Mouse (Mus musculus) thymus, postnatal 25 days (tissue): ENCODE data around the gene Ntsr1.

Experiments used
- DNase-seq: peaks from one replicate; pipeline ENCODE4 v3.0.0; 2022

Ntsr1 gene

GRCm38 (mm10) chr2:180563296-180563695, 63.5 kb downstream of the Ntsr1 start:
- no peak for DNase-seq

GRCm38 (mm10) chr2:180563841-180564240, 64.1 kb downstream of the Ntsr1 start:
- no peak for DNase-seq

- DNase-seq: peak; percentile 47
Measured at GRCm38 (mm10) chr2:180566240-180566913, 66.6 kb downstream of the Ntsr1 start.

- DNase-seq: no peak
Measured at GRCm38 (mm10) chr2:180569028-180569643, 69.4 kb downstream of the Ntsr1 start.

- DNase-seq: no peak
Measured at GRCm38 (mm10) chr2:180576482-180576881, 76.7 kb downstream of the Ntsr1 start.

GRCm38 (mm10) chr2:180578686-180579085, 78.9 kb downstream of the Ntsr1 start:
- peak; percentile 66 for DNase-seq

GRCm38 (mm10) chr2:180581002-180581401, 81.2 kb downstream of the Ntsr1 start, which contains the start of gene Mrgbp:
TSS of gene Mrgbp (plus strand) at chr2:180581304.
- no peak for DNase-seq

- DNase-seq: peak; percentile 98
Measured at GRCm38 (mm10) chr2:180582481-180583153, 82.8 kb downstream of the Ntsr1 start.

GRCm38 (mm10) chr2:180583154-180583507, 83.4 kb downstream of the Ntsr1 start:
- DNase-seq: peak; percentile 38

GRCm38 (mm10) chr2:180588736-180589122, 89.0 kb downstream of the Ntsr1 start:
- DNase-seq: no peak

- DNase-seq: peak; percentile 88
Measured at GRCm38 (mm10) chr2:180589123-180589831, 89.5 kb downstream of the Ntsr1 start, which contains the start of gene Ogfr. TSS of gene Ogfr (plus strand) at chr2:180589245.
